16 mouse cellular contexts compared by ENCODE assay signal in genomic region chr2:51108631-51109030, GRCm38 (mm10).
"Had no signal": no experiment of that assay in that cellular context is flagged by ENCODE, and none has a peak within 500 bp of the region (broad histone marks: within the 10 kb centered on the region; RNA-seq: fewer than 3 reads in every experiment).

No protein-coding gene starts in this region.

- ATAC-seq: liver, postnatal 0 days; lung, postnatal 0 days had no signal

- H3K27me3 ChIP-seq: limb, embryonic 12.5 days; liver, embryonic 13.5 days; megakaryocyte, embryonic 14.5 days; midbrain, embryonic 12.5 days had no signal

- H3K4me2 ChIP-seq: limb, embryonic 12.5 days; liver, embryonic 13.5 days; midbrain, embryonic 12.5 days had no signal

- H3K4me1 ChIP-seq: limb, embryonic 12.5 days; liver, embryonic 13.5 days; megakaryocyte, embryonic 14.5 days; midbrain, embryonic 12.5 days had no signal

- H3K4me3 ChIP-seq: limb, embryonic 12.5 days; liver, embryonic 13.5 days; megakaryocyte, embryonic 14.5 days; midbrain, embryonic 12.5 days; myocyte had no signal

- DNase-seq: kidney, adult 11 months; kidney, adult 9 months; kidney, postnatal 36 days; liver; liver, embryonic 13.5 days; liver, postnatal 0 days; lung, postnatal 36 days; right cerebral cortex, postnatal 14 days; thymus, postnatal 4 days had no signal

- H3K9ac ChIP-seq: limb, embryonic 12.5 days; liver, embryonic 13.5 days; liver, postnatal 0 days; midbrain, embryonic 12.5 days had no signal

- H3K9me3 ChIP-seq: limb, embryonic 12.5 days; liver, embryonic 13.5 days; megakaryocyte, embryonic 14.5 days; midbrain, embryonic 12.5 days had no signal

- H3K27ac ChIP-seq: kidney, postnatal 0 days; limb, embryonic 12.5 days; liver, embryonic 13.5 days; midbrain, embryonic 12.5 days; stomach, postnatal 0 days had no signal

- H3K36me3 ChIP-seq: limb, embryonic 12.5 days; liver, embryonic 13.5 days; midbrain, embryonic 12.5 days had no signal
